Mouse (Mus musculus) lung, postnatal 0 days (tissue): ENCODE measurements around the gene Fndc3b. TPM values are rescaled to one million over a fixed set of nuclear protein-coding genes. Genes with fewer than 3 reads are reported as not detected.

Source experiments
- ATAC-seq: fragments of 200-750 bp; cut with Nextera tagmentation; 2 replicates; pipeline ENCODE4 v1.8.0; 2017; ENCODE audit warnings: moderate library complexity
- DNase-seq: peaks from one replicate; pipeline ENCODE4 v3.0.0-alpha.2; 2016; ENCODE audit warnings: low spot score
- H3K27ac ChIP-seq: fragments of 300-500 bp; sonication (generic); 2 replicates; pipeline ENCODE4 v1.5.1; 2014; ENCODE audit warnings: antibody characterized with exemption, mild to moderate bottlenecking, low read length, mixed read lengths
- H3K27me3 ChIP-seq: fragments of 300-500 bp; sonication (generic); replicated peaks from 2 replicates; pipeline ENCODE4 v1.6.1; 2014; ENCODE audit warnings: low read length, mixed read lengths; ENCODE audit not compliant: insufficient read depth
- H3K36me3 ChIP-seq: fragments of 300-500 bp; sonication (generic); 2 replicates; pipeline ENCODE4 v1.6.1; 2014; ENCODE audit warnings: low read length, mixed read lengths; ENCODE audit not compliant: insufficient read depth
- H3K4me1 ChIP-seq: fragments of 300-500 bp; sonication (generic); 2 replicates; pipeline ENCODE4 v1.6.1; 2014; ENCODE audit warnings: antibody characterized with exemption, low read depth, low read length, mixed read lengths; ENCODE audit not compliant: insufficient read depth
- H3K4me2 ChIP-seq: fragments of 300-500 bp; sonication (generic); replicated peaks from 2 replicates; pipeline ENCODE4 v1.6.1; 2014; ENCODE audit warnings: low read depth, mild to moderate bottlenecking, low read length, moderate library complexity, mixed read lengths
- H3K4me3 ChIP-seq: fragments of 300-500 bp; sonication (generic); 2 replicates; pipeline ENCODE4 v1.5.1; 2014; ENCODE audit warnings: low read depth, low read length
- H3K9ac ChIP-seq: fragments of 300-500 bp; sonication (generic); replicated peaks from 2 replicates; pipeline ENCODE4 v1.6.1; 2014; ENCODE audit warnings: low read depth, mild to moderate bottlenecking
- H3K9me3 ChIP-seq: fragments of 300-500 bp; sonication (generic); 2 replicates; pipeline ENCODE4 v1.6.1; 2016; ENCODE audit warnings: low read length, mixed read lengths
- CTCF ChIP-seq: IDR thresholded peaks from 2 replicates; pipeline ENCODE4 v1.5.1; 2016; ENCODE audit warnings: antibody characterized with exemption, mild to moderate bottlenecking
- EP300 ChIP-seq: IDR thresholded peaks from 2 replicates; pipeline ENCODE4 v1.6.1; 2016; ENCODE audit warnings: antibody characterized with exemption, mild to moderate bottlenecking, control low read depth
- WGBS: fragments of 180-500 bp; shearing (Covaris S2); extraction: QIAGEN DNeasy Blood & Tissue Kit; methylation state at CpG from one replicate; pipeline ENCODE4 v1.1.7; 2014; 5-methylcytosine and 5-hydroxymethylcytosine counted together
- polyA plus RNA-seq: library from polyadenylated mRNA; unstranded; fragments of >200 nt; fragmentation: Nextera tagmentation; extraction: Ambion mirVana; gene quantifications from 2 replicates; pipeline ENCODE4 v1.2.1, GENCODE M21; 2015

Gene Fndc3b
- polyA plus RNA-seq, 1 experiment from 2014 or later = 28.5 TPM

DNA sequence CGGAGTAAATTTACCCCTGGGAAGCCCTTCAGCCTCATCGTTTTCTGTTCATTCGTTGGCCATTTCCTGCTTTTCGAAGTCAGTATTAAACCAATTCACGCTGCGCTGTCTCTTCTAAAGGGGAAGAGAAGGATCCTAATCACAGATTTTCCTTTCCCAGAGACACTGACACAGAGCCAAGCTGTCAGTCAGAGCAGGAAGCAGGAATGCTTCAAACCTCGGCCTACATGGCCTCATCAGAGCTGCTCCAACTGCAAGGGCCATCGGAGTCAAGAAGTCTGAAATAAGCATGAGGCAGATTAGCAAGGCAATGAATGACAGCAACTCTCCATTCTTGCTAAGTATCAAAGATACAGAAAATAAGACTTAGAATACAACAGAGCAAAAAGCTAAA, 85.5 kb downstream of the Fndc3b start:
- no peak for TF ChIP-seq EP300
- no peak for TF ChIP-seq CTCF

GRCm38 (mm10) chr3:27624974-27625591, 86.0 kb downstream of the Fndc3b start:
- ATAC-seq (peak; percentile 40; the same call in 1 of the 2 replicates), DNase-seq (no peak)
- Histone ChIP-seq H3K9me3 (no peaks in the 10 kb centered on the region), H3K4me1 (no peaks in the 10 kb centered on the region), H3K27ac (no peak overlapping the region), H3K4me2 (no peak overlapping the region), H3K4me3 (no peak overlapping the region), H3K27me3 (no peaks in the 10 kb centered on the region), H3K9ac (no peak overlapping the region), H3K36me3 (no peaks in the 10 kb centered on the region)
- no peak for TF ChIP-seq CTCF
- TF ChIP-seq EP300 = no peak
- WGBS = 63% methylated on average over 12 of the region's 12 CpGs

More for the DNA sequence above, 85.5 kb downstream of the Fndc3b start:
- H3K4me2 ChIP-seq = no peak overlapping the region
- no peak overlapping the region for H3K27ac ChIP-seq
- H3K4me1 ChIP-seq = no peaks in the 10 kb centered on the region
- H3K27me3 ChIP-seq = no peaks in the 10 kb centered on the region
- H3K4me3 ChIP-seq = no peak overlapping the region
- no peak for DNase-seq
- ATAC-seq = no peak
- no peaks in the 10 kb centered on the region for H3K9me3 ChIP-seq
- no peak overlapping the region for H3K9ac ChIP-seq
- 49% methylated on average over 8 of the region's 8 CpGs for WGBS
- no peaks in the 10 kb centered on the region for H3K36me3 ChIP-seq

GRCm38 (mm10) chr3:27622451-27622850, 88.7 kb downstream of the Fndc3b start:
- DNase-seq (peak; percentile 42), ATAC-seq (peak; percentile 36)
- Histone ChIP-seq H3K9me3 (no peaks in the 10 kb centered on the region), H3K4me2 (no peak overlapping the region), H3K4me3 (no peak overlapping the region), H3K27ac (0 out of 2 replicates have a peak overlapping the region, but pooled peaks have one; percentile 1), H3K9ac (no peak overlapping the region), H3K27me3 (no peaks in the 10 kb centered on the region), H3K36me3 (no peaks in the 10 kb centered on the region), H3K4me1 (peaks cover 8% of the 10 kb centered on the region)
- TF ChIP-seq EP300 (0 out of 2 replicates have a peak, but pooled peaks have one; percentile 12), CTCF (no peak)
- 30% methylated on average over 4 of the region's 4 CpGs for WGBS

DNA sequence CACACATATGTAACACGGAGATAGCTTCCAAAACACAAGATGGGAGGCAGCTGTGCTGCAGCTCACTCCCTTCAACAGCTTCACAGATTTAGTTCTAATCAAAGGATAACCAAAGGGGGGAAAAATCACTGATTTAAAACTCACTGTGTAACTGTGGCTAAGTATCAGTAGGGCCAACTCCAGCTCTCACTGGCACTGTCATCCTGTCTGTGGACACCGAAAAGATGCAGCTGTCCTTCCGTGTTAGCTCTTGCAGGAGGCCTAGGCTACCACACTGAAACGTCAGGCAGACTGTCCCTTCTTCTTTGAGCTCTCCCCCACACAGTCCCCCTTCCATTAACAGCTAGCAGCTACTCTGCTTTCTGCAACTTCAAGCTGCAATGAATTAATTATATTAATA, 89.9 kb downstream of the Fndc3b start:
- ATAC-seq (no peak), DNase-seq (no peak)
- Histone ChIP-seq H3K4me3 (no peak overlapping the region), H3K4me1 (peaks cover 20% of the 10 kb centered on the region), H3K4me2 (no peak overlapping the region), H3K36me3 (no peaks in the 10 kb centered on the region), H3K27ac (no peak overlapping the region), H3K9me3 (no peaks in the 10 kb centered on the region), H3K9ac (no peak overlapping the region), H3K27me3 (no peaks in the 10 kb centered on the region)
- 61% methylated on average over 4 of the region's 4 CpGs for WGBS
- TF ChIP-seq CTCF (no peak), EP300 (no peak)

DNA sequence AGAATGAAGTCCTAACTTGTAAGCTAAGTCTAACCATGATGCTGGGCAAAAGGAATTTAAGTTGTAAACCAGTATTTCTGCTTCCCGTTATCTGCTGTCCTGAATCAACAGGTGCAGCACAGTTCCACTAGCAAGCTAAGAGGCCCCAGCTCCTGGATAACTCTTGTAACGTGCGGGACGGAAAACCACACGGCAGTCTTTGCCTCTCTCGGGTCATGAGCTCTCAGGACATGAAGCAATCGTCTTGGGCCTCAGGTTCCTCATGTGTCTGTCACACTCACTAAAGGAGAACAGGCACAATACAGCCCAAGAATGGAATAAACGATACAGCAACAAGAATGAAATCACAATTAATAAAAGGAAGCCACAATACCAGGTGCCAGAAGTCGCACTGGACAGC, 93.4 kb downstream of the Fndc3b start:
- Histone ChIP-seq H3K9ac (no peak overlapping the region), H3K9me3 (no peaks in the 10 kb centered on the region), H3K4me1 (peaks cover 26% of the 10 kb centered on the region), H3K27ac (peak overlapping the region; percentile 43), H3K36me3 (no peaks in the 10 kb centered on the region), H3K4me3 (no peak overlapping the region), H3K4me2 (no peak overlapping the region), H3K27me3 (no peaks in the 10 kb centered on the region)
- TF ChIP-seq EP300 (no peak), CTCF (no peak)
- DNase-seq (peak; percentile 66), ATAC-seq (peak; percentile 25)
- 47% methylated on average over 9 of the region's 9 CpGs for WGBS

DNA sequence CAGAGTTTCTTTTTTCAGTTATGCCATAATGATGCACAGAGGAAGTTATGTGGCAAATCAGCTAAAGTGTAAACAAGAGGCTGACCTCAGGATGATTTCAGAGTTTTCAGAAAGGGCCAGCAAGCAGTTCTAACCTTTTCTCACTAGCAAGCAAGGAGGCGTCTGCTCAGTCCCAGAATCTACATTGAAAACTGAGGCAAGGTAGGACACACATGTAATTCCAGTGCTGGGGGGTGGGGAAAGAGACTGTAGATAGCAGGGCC, 93.9 kb downstream of the Fndc3b start:
- WGBS = 28% methylated on average over 1 of the region's 1 CpGs
- no peak for DNase-seq
- H3K27me3 ChIP-seq = no peaks in the 10 kb centered on the region
- 0 out of 2 replicates have a peak overlapping the region, but pooled peaks have one; percentile 16 for H3K9ac ChIP-seq
- no peak overlapping the region; the same call in 1 of the 2 replicates for H3K4me2 ChIP-seq
- peaks cover 30% of the 10 kb centered on the region for H3K4me1 ChIP-seq
- peak overlapping the region; percentile 43 for H3K27ac ChIP-seq
- H3K4me3 ChIP-seq = no peak overlapping the region
- TF ChIP-seq CTCF = no peak
- H3K36me3 ChIP-seq = no peaks in the 10 kb centered on the region
- no peaks in the 10 kb centered on the region for H3K9me3 ChIP-seq
- ATAC-seq = no peak
